Mouse (Mus musculus): ENCODE results near the gene Mup17. TPM values are rescaled to one million over a fixed set of nuclear protein-coding genes. Genes with fewer than 3 reads are reported as not detected.

The Mup17 gene
- polyA plus RNA-seq (2014; fragmentation: Illumina TruSeq; extraction: RNeasy Lipid Tissue Mini Kit (QIAGEN cat#74804); ENCODE audit: low read depth, low replicate concordance), result 777 TPM

GRCm38 (mm10) chr4:61595771-61596170 lies at the start of gene Mup17:
Mup17 (minus strand) TSS chr4:61595871.

Other genes with a start within 250 kb of the Mup17 start
- gene Mup15, start 156.1 kb downstream of the Mup17 start, polyA plus RNA-seq (2014; fragmentation: Illumina TruSeq; extraction: RNeasy Lipid Tissue Mini Kit (QIAGEN cat#74804); ENCODE audit: low read depth, low replicate concordance), result 1,037 TPM
- 254 TPM for gene Mup16, start 76.3 kb downstream of the Mup17 start, polyA plus RNA-seq (2014; fragmentation: Illumina TruSeq; extraction: RNeasy Lipid Tissue Mini Kit (QIAGEN cat#74804); ENCODE audit: low read depth, low replicate concordance)
- 288 TPM for gene Mup18, start 78.3 kb upstream of the Mup17 start, polyA plus RNA-seq (2014; fragmentation: Illumina TruSeq; extraction: RNeasy Lipid Tissue Mini Kit (QIAGEN cat#74804); ENCODE audit: low read depth, low replicate concordance)
- gene Mup19, start 186.4 kb upstream of the Mup17 start, polyA plus RNA-seq (2014; fragmentation: Illumina TruSeq; extraction: RNeasy Lipid Tissue Mini Kit (QIAGEN cat#74804); ENCODE audit: low read depth, low replicate concordance), result 6,264 TPM
- gene Mup5, start 239.4 kb upstream of the Mup17 start, polyA plus RNA-seq (2014; fragmentation: Illumina TruSeq; extraction: RNeasy Lipid Tissue Mini Kit (QIAGEN cat#74804); ENCODE audit: low read depth, low replicate concordance), result not detected